8 mouse cellular contexts compared by ENCODE assay signal in genomic region chr4:53384761-53385160, GRCm38 (mm10). TPM values are rescaled to one million over a fixed set of nuclear protein-coding genes. Genes with fewer than 3 reads are reported as not detected.
DNase-seq lines count a peak whose midpoint lies in the region; ATAC-seq lines count a peak whose summit lies in the region.

No protein-coding gene starts in this region.

- no peaks in the 10 kb centered on the region for H3K27me3 ChIP-seq in forebrain, embryonic 15.5 days
- no peaks in the 10 kb centered on the region for H3K27me3 ChIP-seq in neural tube, embryonic 15.5 days (replicated peaks)

- H3K4me1 ChIP-seq in forebrain, embryonic 15.5 days: peaks cover 3% of the 10 kb centered on the region; the same call in 1 of the 2 replicates
- peaks cover 4% of the 10 kb centered on the region; the same call in 1 of the 2 replicates for H3K4me1 ChIP-seq in neural tube, embryonic 15.5 days

- no peak overlapping the region for H3K4me3 ChIP-seq in forebrain, embryonic 15.5 days
- H3K4me3 ChIP-seq in neural tube, embryonic 15.5 days (replicated peaks): 0 out of 2 replicates have a peak overlapping the region, but pooled peaks have one; percentile 5

- no peak overlapping the region for H3K4me2 ChIP-seq in forebrain, embryonic 15.5 days (replicated peaks)
- H3K4me2 ChIP-seq in neural tube, embryonic 15.5 days: peak overlapping the region; percentile 44

- intact Hi-C loops in heart, postnatal 25 days (cut with DNase I): loop anchor here (5.0 kb wide), 2 partner anchors 163 to 208 kb away; no protein-coding TSS in a partner anchor

- peak; percentile 60 for ATAC-seq in forebrain, embryonic 15.5 days (replicated peaks)
- ATAC-seq in neural tube, embryonic 15.5 days (ENCODE audit: low FRiP score): peak; percentile 47; the same call in 1 of the 2 replicates

- no peak overlapping the region for H3K27ac ChIP-seq in forebrain, embryonic 15.5 days (replicated peaks)
- H3K27ac ChIP-seq in neural tube, embryonic 15.5 days (replicated peaks): no peak overlapping the region

- peak; percentile 82 for DNase-seq in ES-CJ7 (ENCODE audit: low read depth, low spot score)
- DNase-seq in cerebellum, adult 11-12 months: peak; percentile 46
- peak; percentile 38 for DNase-seq in heart, postnatal 25 days (ENCODE audit: low spot score)
- DNase-seq in layer of hippocampus, adult 11-12 months (ENCODE audit: low spot score): peak; percentile 93
- peak; percentile 77 to 83 for DNase-seq in lung, adult 18-20 months
- peak; percentile 56 for DNase-seq in testis, postnatal 14 days (ENCODE audit: low spot score)

- no peak overlapping the region for H3K9ac ChIP-seq in forebrain, embryonic 15.5 days (replicated peaks)
- H3K9ac ChIP-seq in neural tube, embryonic 15.5 days (replicated peaks): no peak overlapping the region

- H3K36me3 ChIP-seq in forebrain, embryonic 15.5 days: no peaks in the 10 kb centered on the region
- no peaks in the 10 kb centered on the region for H3K36me3 ChIP-seq in neural tube, embryonic 15.5 days

- 21% methylated on average over 6 of the region's 6 CpGs for WGBS in forebrain, embryonic 15.5 days
- WGBS in neural tube, embryonic 15.5 days: 21% methylated on average over 6 of the region's 6 CpGs

- H3K9me3 ChIP-seq in forebrain, embryonic 15.5 days: no peaks in the 10 kb centered on the region
- H3K9me3 ChIP-seq in neural tube, embryonic 15.5 days (replicated peaks): no peaks in the 10 kb centered on the region

RNA-seq across cellular contexts. Expression of gene Slc44a1, which starts 55.5 kb away (rescaled TPM):
- polyA plus RNA-seq in forebrain, embryonic 15.5 days (2015; fragmentation: Nextera tagmentation; extraction: Ambion mirVana): 15.8 and 16.7 TPM in 2 replicates
- total RNA-seq in heart, postnatal 25 days (2021): 10 to 100 TPM; 30.8 to 34.6 TPM
- 10.8 and 15.1 TPM in 2 replicates for polyA plus RNA-seq in neural tube, embryonic 15.5 days (2015; fragmentation: Nextera tagmentation; extraction: Ambion mirVana)

Comparison
In these comparisons a context has a peak if more than half of its experiments do, and no peak if none do; other contexts are left out.
1. DNase-seq: peak in every context shown above with its lines; median percentile 93 in layer of hippocampus, adult 11-12 months; 82 in ES-CJ7; 80 in lung, adult 18-20 months; 56 in testis, postnatal 14 days; 46 in cerebellum, adult 11-12 months; 38 in heart, postnatal 25 days.